24 mouse cellular contexts compared by ENCODE assay signal in genomic region chrX:153119013-153119412, GRCm38 (mm10). TPM values are rescaled to one million over a fixed set of nuclear protein-coding genes. Genes with fewer than 3 reads are reported as not detected.
"Had no signal": no experiment of that assay in that cellular context is flagged by ENCODE, and none has a peak within 500 bp of the region (broad histone marks: within the 10 kb centered on the region; RNA-seq: fewer than 3 reads in every experiment).

No protein-coding gene starts in this region.

- H3K36me3 ChIP-seq: lung, embryonic 15.5 days; midbrain, embryonic 10.5 days; midbrain, embryonic 12.5 days; neural tube, embryonic 13.5 days; neural tube, embryonic 15.5 days; stomach, embryonic 15.5 days had no signal

- ATAC-seq: liver, postnatal 0 days; lung, postnatal 0 days; midbrain, embryonic 16.5 days had no signal

- H3K4me3 ChIP-seq: lung, embryonic 15.5 days; midbrain, embryonic 10.5 days; midbrain, embryonic 12.5 days; myocyte; neural tube, embryonic 13.5 days; neural tube, embryonic 15.5 days; stomach, embryonic 15.5 days had no signal

- H3K27me3 ChIP-seq: lung, embryonic 15.5 days; neural tube, embryonic 13.5 days had no signal

- H3K4me1 ChIP-seq: lung, embryonic 15.5 days; midbrain, embryonic 12.5 days; neural tube, embryonic 13.5 days; neural tube, embryonic 15.5 days; stomach, embryonic 15.5 days had no signal

- H3K27ac ChIP-seq: lung, embryonic 15.5 days; macrophage; midbrain, embryonic 10.5 days; midbrain, embryonic 12.5 days; neural tube, embryonic 13.5 days; neural tube, embryonic 15.5 days; stomach, embryonic 15.5 days; stomach, postnatal 0 days had no signal

- DNase-seq: liver, postnatal 0 days; lung, adult 2 months; lung, postnatal 14 days; lung, postnatal 36 days; midbrain, embryonic 14.5 days; right cerebral cortex, postnatal 14 days; thymus, adult 2 months; thymus, postnatal 25 days; thymus, postnatal 4 days had no signal

- H3K9me3 ChIP-seq: lung, embryonic 15.5 days; midbrain, embryonic 10.5 days; midbrain, embryonic 12.5 days; neural tube, embryonic 13.5 days; neural tube, embryonic 15.5 days; stomach, embryonic 15.5 days had no signal

- H3K9ac ChIP-seq: liver, postnatal 0 days; lung, embryonic 15.5 days; midbrain, embryonic 12.5 days; neural tube, embryonic 13.5 days; neural tube, embryonic 15.5 days; stomach, embryonic 15.5 days had no signal

RNA-seq across cellular contexts. Expression of gene Foxr2, which starts 0.4 kb away (rescaled TPM):
- total RNA-seq: megakaryocyte, adult 5-6 weeks; megakaryocyte-erythroid progenitor cell, adult 5-6 weeks had no signal
- polyA plus RNA-seq: liver, postnatal 0 days; lung, adult 2 months; lung, embryonic 15.5 days; lung, postnatal 0 days; macrophage; myocyte; spleen, adult 2 months; stomach, embryonic 15.5 days; stomach, postnatal 0 days; testis, adult 2 months; thymus, adult 2 months had no signal
